Mouse (Mus musculus): Measurements from ENCODE around the gene 9630041A04Rik. TPM values are rescaled to one million over a fixed set of nuclear protein-coding genes. Genes with fewer than 3 reads are reported as not detected.
A peak's percentile ranks its signal among the peaks of the same experiment; 100 is the strongest.

9630041A04Rik gene
- polyA plus RNA-seq, 1 experiment from 2014 or later = 1.0 TPM

- Histone ChIP-seq H3K9ac (no peak overlapping the region), H3K27ac (no peak overlapping the region), H3K36me3 (no peaks in the 10 kb centered on the region), H3K27me3 (no peaks in the 10 kb centered on the region), H3K4me2 (no peak overlapping the region), H3K9me3 (no peaks in the 10 kb centered on the region), H3K4me1 (replicated peaks) (peaks cover 6% of the 10 kb centered on the region), H3K4me3 (no peak overlapping the region)
- 69% methylated on average over 11 of the region's 11 CpGs for WGBS
- no peak for ATAC-seq (ENCODE audit: low FRiP score)
Measured at GRCm38 (mm10) chr9:101877109-101877987, 15.7 kb downstream of the 9630041A04Rik start.

- no peak for ATAC-seq (ENCODE audit: low FRiP score)
- H3K27ac ChIP-seq = no peak overlapping the region
- H3K4me3 ChIP-seq = no peak overlapping the region
- no peak overlapping the region for H3K4me2 ChIP-seq
- no peaks in the 10 kb centered on the region for H3K9me3 ChIP-seq
- H3K4me1 ChIP-seq (replicated peaks) = no peaks in the 10 kb centered on the region
- WGBS = 74% methylated on average over 2 of the region's 2 CpGs
- H3K9ac ChIP-seq = no peak overlapping the region
- H3K27me3 ChIP-seq = no peaks in the 10 kb centered on the region
- H3K36me3 ChIP-seq = no peaks in the 10 kb centered on the region
Measured at GRCm38 (mm10) chr9:101883295-101883694, 21.7 kb downstream of the 9630041A04Rik start.

- Histone ChIP-seq H3K9ac (no peak overlapping the region), H3K4me2 (no peak overlapping the region), H3K27ac (no peak overlapping the region), H3K9me3 (no peaks in the 10 kb centered on the region), H3K4me3 (no peak overlapping the region), H3K4me1 (replicated peaks) (no peaks in the 10 kb centered on the region), H3K27me3 (no peaks in the 10 kb centered on the region), H3K36me3 (no peaks in the 10 kb centered on the region)
- no peak for ATAC-seq (ENCODE audit: low FRiP score)
- WGBS = 100% methylated on average over 1 of the region's 1 CpGs
Measured at GRCm38 (mm10) chr9:101897851-101898250, 36.2 kb downstream of the 9630041A04Rik start.

- no peaks in the 10 kb centered on the region for H3K36me3 ChIP-seq
- H3K27me3 ChIP-seq = no peaks in the 10 kb centered on the region
- ATAC-seq (ENCODE audit: low FRiP score) = no peak
- H3K4me1 ChIP-seq (replicated peaks) = peaks cover 8% of the 10 kb centered on the region
- 57% methylated on average over 3 of the region's 3 CpGs for WGBS
- no peaks in the 10 kb centered on the region for H3K9me3 ChIP-seq
- H3K4me2 ChIP-seq = no peak overlapping the region
- no peak overlapping the region for H3K4me3 ChIP-seq
- H3K9ac ChIP-seq = no peak overlapping the region
- no peak overlapping the region for H3K27ac ChIP-seq
Measured at GRCm38 (mm10) chr9:101903406-101903805, 41.8 kb downstream of the 9630041A04Rik start.

GRCm38 (mm10) chr9:101907747-101908255, 46.2 kb downstream of the 9630041A04Rik start:
- H3K27ac ChIP-seq = peak overlapping the region; percentile 60; the same call in 1 of the 2 replicates

GRCm38 (mm10) chr9:101908849-101909248, 47.2 kb downstream of the 9630041A04Rik start:
- Histone ChIP-seq H3K9ac (no peak overlapping the region; the same call in 1 of the 2 replicates), H3K36me3 (no peaks in the 10 kb centered on the region), H3K27me3 (no peaks in the 10 kb centered on the region), H3K4me3 (no peak overlapping the region), H3K4me1 (replicated peaks) (peaks cover 33% of the 10 kb centered on the region), H3K4me2 (no peak overlapping the region), H3K27ac (peak overlapping the region; percentile 53), H3K9me3 (no peaks in the 10 kb centered on the region)
- WGBS = 22% methylated on average over 5 of the region's 5 CpGs
- peak; percentile 44 for ATAC-seq (ENCODE audit: low FRiP score)

More at GRCm38 (mm10) chr9:101907747-101908255, 46.2 kb downstream of the 9630041A04Rik start:
- Histone ChIP-seq H3K4me2 (no peak overlapping the region), H3K9ac (no peak overlapping the region), H3K4me3 (no peak overlapping the region), H3K27me3 (no peaks in the 10 kb centered on the region), H3K4me1 (replicated peaks) (peaks cover 33% of the 10 kb centered on the region), H3K36me3 (no peaks in the 10 kb centered on the region), H3K9me3 (no peaks in the 10 kb centered on the region)
- no peak for ATAC-seq (ENCODE audit: low FRiP score)
- WGBS = 59% methylated on average over 6 of the region's 6 CpGs

- Histone ChIP-seq H3K9ac (no peak overlapping the region; the same call in 1 of the 2 replicates), H3K4me1 (replicated peaks) (peaks cover 33% of the 10 kb centered on the region), H3K36me3 (no peaks in the 10 kb centered on the region), H3K9me3 (no peaks in the 10 kb centered on the region), H3K27ac (no peak overlapping the region), H3K4me2 (no peak overlapping the region), H3K4me3 (no peak overlapping the region), H3K27me3 (no peaks in the 10 kb centered on the region)
- 69% methylated on average over 4 of the region's 4 CpGs for WGBS
- no peak for ATAC-seq (ENCODE audit: low FRiP score)
Measured at GRCm38 (mm10) chr9:101909491-101909890, 47.9 kb downstream of the 9630041A04Rik start.

GRCm38 (mm10) chr9:101911176-101911866, 49.7 kb downstream of the 9630041A04Rik start:
- ATAC-seq (ENCODE audit: low FRiP score) = peak; percentile 55; the same call in 1 of the 2 replicates
- Histone ChIP-seq H3K9me3 (no peaks in the 10 kb centered on the region), H3K27me3 (no peaks in the 10 kb centered on the region), H3K4me3 (no peak overlapping the region), H3K4me1 (replicated peaks) (peaks cover 33% of the 10 kb centered on the region), H3K9ac (no peak overlapping the region), H3K36me3 (no peaks in the 10 kb centered on the region), H3K27ac (peak overlapping the region; percentile 27; the same call in 1 of the 2 replicates), H3K4me2 (no peak overlapping the region)
- WGBS = 20% methylated on average over 9 of the region's 9 CpGs

GRCm38 (mm10) chr9:101915082-101915481, 53.4 kb downstream of the 9630041A04Rik start:
- Histone ChIP-seq H3K4me2 (no peak overlapping the region), H3K4me1 (replicated peaks) (peaks cover 11% of the 10 kb centered on the region; the same call in 1 of the 2 replicates), H3K9ac (no peak overlapping the region), H3K27ac (no peak overlapping the region), H3K36me3 (no peaks in the 10 kb centered on the region), H3K4me3 (no peak overlapping the region), H3K9me3 (no peaks in the 10 kb centered on the region), H3K27me3 (no peaks in the 10 kb centered on the region)
- WGBS = 89% methylated on average over 2 of the region's 2 CpGs
- ATAC-seq (ENCODE audit: low FRiP score) = no peak

GRCm38 (mm10) chr9:101918771-101919170, 57.1 kb downstream of the 9630041A04Rik start:
- H3K36me3 ChIP-seq = 0 out of 2 replicates have a peak, but pooled peaks cover 12% of the 10 kb centered on the region
- 83% methylated on average over 4 of the region's 4 CpGs for WGBS
- no peak overlapping the region for H3K4me2 ChIP-seq
- no peak for ATAC-seq (ENCODE audit: low FRiP score)
- H3K9ac ChIP-seq = no peak overlapping the region
- H3K4me3 ChIP-seq = no peak overlapping the region
- H3K27ac ChIP-seq = no peak overlapping the region
- no peaks in the 10 kb centered on the region for H3K9me3 ChIP-seq
- H3K27me3 ChIP-seq = no peaks in the 10 kb centered on the region
- H3K4me1 ChIP-seq (replicated peaks) = no peaks in the 10 kb centered on the region; the same call in 1 of the 2 replicates

GRCm38 (mm10) chr9:101919324-101919723, 57.7 kb downstream of the 9630041A04Rik start:
- Histone ChIP-seq H3K27me3 (no peaks in the 10 kb centered on the region), H3K4me2 (no peak overlapping the region), H3K36me3 (0 out of 2 replicates have a peak, but pooled peaks cover 12% of the 10 kb centered on the region), H3K9me3 (no peaks in the 10 kb centered on the region), H3K27ac (no peak overlapping the region), H3K4me3 (no peak overlapping the region), H3K9ac (no peak overlapping the region), H3K4me1 (replicated peaks) (no peaks in the 10 kb centered on the region; the same call in 1 of the 2 replicates)
- ATAC-seq (ENCODE audit: low FRiP score) = no peak
- 90% methylated on average over 5 of the region's 5 CpGs for WGBS

GRCm38 (mm10) chr9:101922846-101923245, 61.2 kb downstream of the 9630041A04Rik start:
- ATAC-seq (ENCODE audit: low FRiP score) = no peak
- 74% methylated on average over 4 of the region's 4 CpGs for WGBS
- H3K9ac ChIP-seq = no peak overlapping the region

More at GRCm38 (mm10) chr9:101922846-101923245, 61.2 kb downstream of the 9630041A04Rik start:
- Histone ChIP-seq H3K27ac (no peak overlapping the region), H3K4me3 (no peak overlapping the region), H3K36me3 (0 out of 2 replicates have a peak, but pooled peaks cover 12% of the 10 kb centered on the region), H3K27me3 (no peaks in the 10 kb centered on the region), H3K9me3 (no peaks in the 10 kb centered on the region), H3K4me2 (no peak overlapping the region), H3K4me1 (replicated peaks) (no peaks in the 10 kb centered on the region; the same call in none of the 2 replicates)
